Mouse (Mus musculus): Measurements from ENCODE around the gene Slc9a5.

The Slc9a5 gene

DNA sequence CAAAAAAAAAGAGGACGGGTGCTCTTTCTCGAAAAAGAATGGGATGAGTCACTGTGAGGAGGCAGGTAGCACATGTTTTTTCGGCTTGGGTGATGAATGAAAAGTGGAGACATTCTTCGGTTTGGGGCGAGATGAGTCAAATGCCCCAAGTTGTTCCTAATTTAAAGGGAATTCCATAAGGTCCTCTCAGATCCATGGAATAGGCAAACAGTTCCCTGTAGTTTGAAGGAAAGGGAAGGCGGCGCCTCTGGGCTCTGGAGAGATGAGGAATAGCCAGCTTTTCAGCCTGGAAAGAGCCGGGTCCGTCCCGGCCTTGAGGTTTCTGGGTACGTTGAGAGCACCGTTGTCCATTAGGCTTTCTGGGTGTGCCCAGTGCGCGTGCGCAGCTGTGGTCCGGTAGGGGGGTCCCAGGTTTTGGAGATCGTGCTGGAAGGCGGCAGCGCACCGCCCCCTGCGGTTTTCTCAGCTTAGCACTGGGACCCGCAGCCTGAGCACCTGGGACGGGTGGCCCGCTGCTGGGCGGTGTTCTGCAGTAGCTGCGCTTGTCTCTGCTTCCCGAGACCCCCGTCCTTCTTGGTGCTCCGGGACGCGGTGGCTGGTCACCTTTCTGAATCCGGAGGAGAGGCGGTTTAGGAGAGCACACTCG, at the start of gene Slc9a5:
Gene Slc9a5, plus strand, starts transcription at position 394 of the 646 bp plus-strand sequence.
- peak; percentile 77 for DNase-seq

DNA sequence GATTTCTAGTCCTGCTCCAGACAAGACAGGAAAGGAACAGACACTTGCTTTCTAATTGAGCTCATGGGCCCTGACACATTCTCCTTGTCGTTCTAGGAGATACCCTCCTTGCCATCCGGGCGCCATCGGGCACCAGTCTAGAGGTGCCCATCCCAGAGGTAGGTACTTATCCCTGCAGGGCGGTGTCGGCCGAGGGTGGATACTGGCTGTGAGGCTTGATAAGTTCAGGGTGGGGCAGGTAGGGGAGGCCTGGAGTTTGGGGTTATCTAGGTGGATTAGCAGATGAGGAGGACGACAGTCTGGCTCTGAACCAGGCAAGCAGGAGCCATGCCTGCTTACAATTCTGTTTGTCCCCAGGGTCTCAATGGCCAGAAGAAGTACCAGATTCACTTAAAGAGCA, 48.7 kb upstream of the Slc9a5 start:
- no peak for DNase-seq

DNA sequence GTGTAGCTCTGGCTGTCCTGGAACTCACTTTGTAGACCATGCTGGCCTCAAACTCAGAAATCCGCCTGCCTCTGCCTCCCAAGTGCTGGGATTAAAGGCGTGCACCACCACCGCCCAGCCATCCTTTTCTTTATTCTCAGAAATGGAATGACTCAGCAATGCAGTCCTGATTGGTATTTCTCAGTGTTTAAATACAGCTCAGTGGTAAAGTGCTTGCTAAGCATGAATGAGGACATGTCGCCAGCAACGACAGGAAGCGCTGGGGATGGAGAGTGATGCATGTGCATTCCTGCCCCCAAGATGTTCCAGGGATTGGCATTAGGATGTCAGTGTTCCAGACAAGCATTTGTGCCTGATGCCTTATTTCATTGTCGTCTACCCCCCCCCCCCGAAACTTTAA, 45.2 kb upstream of the Slc9a5 start:
- DNase-seq: no peak

DNA sequence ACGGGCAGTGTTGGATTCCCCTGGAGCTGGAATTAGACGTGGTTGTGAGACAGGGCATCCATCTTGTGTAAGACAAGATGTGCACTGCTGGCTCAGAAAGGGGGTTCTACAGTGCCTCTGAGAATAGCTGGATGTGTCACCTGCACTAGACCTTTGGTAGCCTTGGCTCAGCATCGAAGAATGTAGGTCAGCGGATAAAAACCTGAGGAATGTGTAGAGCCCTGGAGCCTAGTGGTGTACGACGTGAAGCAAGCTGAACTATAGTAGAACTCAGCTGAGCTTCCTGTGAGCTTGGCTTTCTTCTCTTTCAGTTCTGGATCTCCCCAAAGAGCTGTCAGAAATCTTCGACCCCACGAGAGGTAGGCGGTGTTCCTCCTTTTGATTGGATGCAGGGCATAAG, 44.8 kb upstream of the Slc9a5 start:
- DNase-seq: no peak

DNA sequence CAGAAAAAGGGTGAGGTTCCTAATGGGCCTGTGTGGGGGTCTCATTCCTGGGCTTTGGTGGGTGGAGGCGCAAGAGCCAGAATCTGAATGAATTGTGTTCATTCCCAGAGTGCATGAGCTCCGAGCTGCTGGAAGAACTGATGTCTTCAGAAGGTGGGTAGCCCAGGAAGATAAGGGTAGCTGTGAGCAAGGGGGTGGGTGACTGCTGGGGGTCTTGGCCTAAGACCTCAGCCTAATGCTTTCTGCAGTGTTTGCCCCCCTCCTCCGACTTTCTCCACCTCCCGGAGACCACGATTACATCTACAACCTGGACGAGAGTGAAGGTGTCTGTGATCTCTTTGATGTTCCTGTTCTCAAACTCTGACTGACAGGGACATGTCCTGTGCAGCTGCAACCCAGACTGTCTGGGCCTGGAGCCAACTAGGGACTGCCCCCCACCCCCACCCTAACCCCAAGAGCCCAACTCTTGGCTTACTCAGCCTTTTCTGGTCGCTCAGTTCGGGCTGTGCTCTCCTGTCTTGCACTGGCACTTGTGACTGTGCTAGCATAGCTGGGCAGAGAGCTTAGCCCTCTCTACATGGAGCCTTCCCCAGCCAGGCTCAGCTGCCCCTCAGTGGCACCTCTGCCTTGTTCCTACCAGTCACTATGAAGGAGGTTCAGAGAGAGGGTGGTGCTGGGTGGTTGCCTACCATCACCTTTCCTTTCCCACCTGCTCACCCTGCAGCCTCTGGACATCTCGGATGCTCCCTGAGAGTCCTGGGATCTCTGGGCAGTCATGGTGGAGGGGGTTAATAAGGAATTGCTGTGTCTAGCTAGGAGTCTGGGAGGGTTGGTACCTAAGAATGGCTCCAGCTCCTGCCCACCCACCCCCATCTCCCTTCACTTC, 44.1 kb upstream of the Slc9a5 start:
- DNase-seq: no peak

DNA sequence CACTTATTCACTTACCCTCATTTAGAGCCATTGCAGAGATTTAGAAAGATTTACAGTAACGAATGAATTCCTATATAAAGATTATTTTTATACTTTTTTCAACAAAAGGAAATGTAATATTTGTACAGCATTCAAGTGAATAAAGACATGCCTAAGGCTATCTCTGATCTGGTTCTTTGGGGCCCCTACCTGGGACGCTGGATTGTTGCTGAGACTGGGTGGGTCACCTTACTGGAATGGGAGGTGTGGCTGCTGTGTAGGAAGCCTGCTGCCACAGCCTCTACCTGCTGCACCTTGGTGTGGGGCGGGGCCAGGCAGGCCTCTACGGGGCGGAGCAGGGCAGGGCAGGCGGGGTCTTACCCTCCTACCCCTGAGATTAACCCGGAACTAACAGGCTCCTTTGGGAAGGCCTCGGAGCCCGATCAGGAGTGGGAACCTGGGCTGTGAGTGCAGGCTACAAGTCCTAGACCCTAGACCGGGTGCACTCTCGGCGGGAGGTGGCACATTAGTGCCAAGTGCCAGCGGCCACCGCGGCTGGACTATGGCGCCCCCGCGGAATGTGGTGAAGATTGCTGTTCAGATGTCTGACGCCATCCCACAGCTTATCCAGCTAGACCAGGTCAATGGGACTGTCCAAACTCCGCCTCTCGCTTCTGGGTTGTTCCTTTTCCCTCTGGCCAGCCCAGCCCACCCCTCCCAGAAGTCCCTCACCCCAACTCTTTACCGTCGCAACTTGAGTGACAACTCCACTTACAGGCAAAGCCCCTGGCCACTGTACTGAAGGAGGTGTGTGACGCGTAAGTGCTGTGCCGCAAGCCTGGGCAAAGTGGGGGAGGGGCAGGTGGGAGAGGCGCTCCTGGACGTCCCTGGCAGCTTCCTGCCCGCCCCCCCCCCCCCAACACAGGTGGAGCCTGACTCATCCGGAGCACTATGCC, 43.2 kb upstream of the Slc9a5 start, which contains the start of gene Elmo3:
Gene Elmo3, plus strand, starts transcription at position 391 of the 935 bp plus-strand sequence.
- peak; percentile 79 for DNase-seq

DNA sequence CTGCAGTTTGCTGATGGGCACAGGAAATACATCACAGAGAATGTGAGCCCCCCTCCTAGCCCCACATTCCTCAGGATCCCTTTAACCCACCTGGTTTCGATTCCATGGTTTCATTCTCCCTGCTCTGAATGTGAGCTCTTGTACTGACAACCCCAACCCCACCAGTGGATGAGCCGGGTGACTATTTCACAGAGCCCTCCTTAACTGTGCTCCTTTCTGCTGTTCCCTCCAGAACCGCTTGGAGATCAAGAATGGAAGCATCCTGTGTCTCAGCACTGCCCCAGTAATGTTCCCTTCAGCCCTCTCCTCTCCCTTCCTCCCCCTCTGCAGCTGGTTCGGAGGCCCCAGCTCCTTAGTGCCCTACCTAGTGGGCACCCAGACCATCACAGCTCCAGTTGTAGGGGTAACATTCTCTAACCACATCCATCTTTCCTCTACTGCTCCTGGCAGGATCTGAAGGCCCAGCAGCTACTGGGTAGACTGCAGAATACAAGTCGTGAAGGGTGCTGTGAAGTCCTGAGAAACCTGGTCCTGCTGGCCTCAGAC, 42.4 kb upstream of the Slc9a5 start:
- no peak for DNase-seq

DNA sequence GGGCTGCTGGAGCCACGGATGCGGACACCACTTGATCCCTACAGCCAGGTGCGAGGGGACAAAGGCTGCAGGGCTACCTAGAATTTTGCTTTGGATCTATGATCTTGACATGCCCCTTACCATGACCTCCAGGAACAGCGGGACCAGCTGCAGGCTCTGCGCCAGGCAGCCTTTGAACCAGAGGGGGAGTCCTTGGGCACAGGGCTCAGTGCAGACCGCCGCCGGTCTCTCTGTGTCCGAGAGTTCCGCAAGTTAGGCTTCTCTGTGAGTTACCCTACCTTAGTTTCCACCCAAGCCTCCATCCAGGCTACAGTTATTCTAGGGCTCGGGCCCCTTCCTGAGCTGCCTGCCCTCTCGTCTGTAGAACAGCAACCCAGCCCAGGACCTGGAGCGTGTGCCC, 41.0 kb upstream of the Slc9a5 start:
- no peak for DNase-seq

DNA sequence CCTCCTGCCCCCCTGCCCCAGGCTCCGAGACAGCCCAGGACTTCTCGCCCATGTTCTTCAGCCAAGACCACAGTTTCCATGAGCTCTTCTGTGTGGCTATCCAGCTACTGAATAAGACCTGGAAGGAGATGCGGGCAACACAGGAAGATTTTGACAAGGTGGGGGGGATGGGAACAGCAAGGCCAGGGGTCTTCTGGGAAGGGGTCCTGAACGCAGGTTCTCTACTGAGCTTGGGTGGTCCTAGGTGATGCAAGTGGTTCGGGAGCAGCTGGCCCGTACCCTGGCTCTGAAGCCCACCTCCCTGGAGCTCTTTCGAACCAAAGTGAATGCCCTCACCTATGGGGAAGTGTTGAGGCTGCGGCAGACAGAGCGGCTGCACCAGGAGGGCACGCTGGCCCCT, 40.2 kb upstream of the Slc9a5 start:
- no peak for DNase-seq

DNA sequence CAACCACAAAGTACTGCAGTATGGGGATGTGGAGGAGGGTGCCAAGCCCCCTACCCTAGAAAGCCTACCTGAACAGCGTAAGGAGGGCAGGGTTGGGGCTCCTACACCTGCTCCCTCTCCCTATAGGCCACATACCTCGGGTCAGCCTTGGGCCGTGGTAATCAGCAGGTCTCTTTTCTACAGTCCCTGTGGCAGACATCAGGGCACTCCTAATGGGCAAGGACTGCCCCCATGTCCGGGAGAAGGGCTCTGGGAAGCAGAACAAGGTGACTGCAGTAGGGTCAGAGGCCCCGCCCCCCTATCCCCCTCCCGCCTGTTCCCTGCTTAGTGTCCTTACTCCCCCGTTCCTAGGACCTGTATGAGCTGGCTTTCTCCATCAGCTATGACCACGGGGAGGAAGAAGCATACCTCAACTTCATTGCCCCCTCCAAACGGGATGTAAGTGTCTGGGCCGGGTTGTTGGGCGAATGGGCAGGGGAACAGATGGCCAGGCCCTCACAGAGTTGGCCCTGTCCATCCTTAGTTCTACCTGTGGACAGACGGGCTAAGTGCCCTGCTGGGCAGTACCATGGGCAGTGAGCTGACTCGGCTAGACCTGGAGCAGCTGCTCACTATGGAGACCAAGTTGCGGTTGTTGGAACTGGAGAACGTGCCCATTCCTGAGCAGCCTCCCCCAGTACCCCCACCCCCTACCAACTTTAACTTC, 39.3 kb upstream of the Slc9a5 start:
- DNase-seq: no peak

DNA sequence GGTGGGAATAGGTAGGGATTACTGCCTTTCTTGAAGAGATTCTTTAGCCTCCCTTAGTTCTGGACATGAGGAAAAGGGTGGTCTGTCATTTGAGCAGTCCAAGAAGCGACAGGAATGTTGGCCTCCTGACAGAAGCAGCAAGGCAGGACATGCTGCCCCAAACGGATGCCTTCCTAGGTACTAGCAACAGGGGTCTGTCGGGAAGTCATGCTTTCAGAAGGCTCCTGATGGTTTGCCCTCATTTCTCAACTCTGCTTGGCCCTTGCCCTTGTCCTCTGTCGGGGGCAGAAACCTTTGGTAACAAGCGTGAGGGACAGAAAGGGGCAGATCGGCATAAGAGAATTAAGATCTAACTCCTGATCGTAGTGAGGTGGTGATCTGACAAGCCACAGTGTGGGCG, 38.5 kb upstream of the Slc9a5 start:
- no peak for DNase-seq

DNA sequence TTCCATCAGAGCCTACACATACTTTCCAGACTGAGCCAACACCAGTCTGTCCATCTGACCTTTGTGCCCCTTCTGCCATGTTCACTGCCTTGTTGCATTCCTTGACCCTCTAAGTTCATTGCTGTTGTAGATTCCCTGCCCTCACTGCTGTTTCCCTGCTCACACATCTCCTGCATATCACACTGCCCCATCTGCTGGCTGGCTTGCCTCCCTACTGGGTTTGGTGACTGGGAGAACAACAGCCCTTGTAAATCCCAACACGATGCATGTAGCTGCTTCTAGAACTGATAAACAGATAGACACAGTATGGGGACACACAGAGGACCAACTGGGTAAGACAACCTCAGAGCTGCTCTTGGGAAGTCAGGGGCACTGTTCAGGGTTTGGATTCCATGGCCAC, 36.9 kb upstream of the Slc9a5 start:
- DNase-seq: no peak

DNA sequence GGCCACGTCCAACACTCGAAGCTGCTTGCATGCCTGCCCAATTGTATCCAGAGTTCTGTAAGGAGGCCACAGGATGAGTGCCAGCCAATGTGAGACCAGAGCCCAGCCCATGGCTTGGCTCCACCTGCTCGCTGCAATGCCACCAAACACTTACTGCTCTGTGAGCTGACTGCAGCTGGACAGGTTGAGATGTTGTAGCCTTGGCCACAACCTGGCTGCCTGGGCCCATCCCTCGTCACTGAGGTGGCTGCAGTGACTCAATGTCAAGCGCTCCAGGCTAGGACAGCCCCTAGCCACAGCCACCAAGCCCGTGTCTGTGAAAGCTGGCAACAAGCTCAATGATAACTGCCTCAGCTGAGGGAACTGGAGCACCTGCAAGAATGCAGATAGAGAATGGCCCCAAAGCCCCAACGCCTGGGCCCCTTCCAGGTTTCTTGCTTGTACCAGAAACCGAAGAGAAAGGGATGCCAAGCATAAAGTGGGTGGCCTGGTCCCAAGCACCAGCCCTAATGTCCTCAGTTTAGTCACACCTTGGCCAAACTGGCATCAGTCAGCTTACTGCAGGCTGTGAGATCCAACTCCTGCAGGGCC, 35.7 kb upstream of the Slc9a5 start:
- no peak for DNase-seq

DNA sequence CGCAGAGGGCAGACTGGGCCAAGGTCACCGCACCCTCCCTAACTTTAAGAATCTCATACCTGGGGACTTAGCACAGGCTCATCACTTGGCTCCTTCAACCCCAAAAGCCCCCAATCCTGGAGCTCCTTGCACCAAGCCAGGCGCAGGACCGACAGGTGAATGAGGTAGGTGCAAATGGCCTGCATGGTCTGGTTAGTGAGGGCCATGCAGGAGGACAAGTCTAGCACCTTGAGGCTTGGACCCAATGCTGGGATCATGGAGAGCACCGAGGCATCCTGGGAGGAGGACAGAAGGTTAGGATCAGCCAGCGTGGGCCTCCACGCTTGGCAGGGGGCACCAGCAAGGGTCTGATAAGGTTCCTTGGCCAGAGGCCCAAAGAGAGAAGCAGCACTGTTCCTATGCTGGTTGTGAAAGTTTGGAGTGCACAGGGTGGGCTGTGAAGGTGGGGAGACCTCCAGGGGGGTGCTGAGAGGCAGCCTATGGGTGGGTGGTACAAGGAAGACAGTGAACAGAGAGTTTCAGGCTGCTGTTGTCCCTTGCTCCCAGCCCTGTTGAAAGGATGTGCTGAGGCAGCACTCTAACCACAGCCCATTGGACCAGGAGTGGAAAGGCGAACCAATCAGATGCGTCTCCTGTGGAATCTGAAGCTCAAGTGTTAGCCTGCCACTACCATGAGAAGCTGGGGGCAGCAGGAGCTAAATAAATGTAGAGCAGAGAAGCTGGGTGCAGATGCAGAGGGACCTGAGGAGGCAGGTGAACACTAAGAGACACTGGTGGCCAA, 34.8 kb upstream of the Slc9a5 start:
- no peak for DNase-seq

DNA sequence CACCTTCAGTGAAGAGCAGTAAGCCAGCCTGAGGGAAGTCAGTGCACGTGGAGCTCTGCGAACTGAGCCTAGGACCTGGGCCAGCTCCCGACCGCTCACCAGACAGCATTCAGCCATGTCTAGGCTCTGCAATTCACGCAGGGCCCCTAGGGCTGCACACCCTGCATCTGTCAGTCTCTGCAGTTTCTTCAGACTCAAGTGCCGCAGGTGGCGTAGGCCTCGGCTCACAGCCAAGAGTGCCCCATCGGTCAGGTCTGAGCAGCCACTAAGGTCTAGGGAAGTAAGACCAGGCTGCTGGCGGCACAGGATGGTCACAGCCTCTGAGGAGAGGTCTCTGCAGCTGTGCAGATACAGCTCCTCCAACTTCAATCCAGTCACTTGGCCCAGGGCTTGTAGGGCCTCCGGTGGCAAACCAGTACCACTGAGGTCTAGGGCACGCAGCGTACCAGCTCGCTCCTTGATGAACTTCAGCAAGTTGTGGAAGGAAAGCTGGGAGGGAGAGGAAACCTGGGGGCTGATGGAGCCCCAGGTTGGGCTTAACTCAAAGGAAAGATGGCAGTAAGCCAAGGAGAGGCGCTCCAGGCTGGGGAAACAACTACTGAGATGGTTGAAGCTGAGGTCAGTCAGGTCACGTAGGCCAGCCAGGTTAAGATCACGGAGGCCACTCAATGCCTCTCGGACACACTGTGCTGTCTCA, 33.4 kb upstream of the Slc9a5 start:
- no peak for DNase-seq

DNA sequence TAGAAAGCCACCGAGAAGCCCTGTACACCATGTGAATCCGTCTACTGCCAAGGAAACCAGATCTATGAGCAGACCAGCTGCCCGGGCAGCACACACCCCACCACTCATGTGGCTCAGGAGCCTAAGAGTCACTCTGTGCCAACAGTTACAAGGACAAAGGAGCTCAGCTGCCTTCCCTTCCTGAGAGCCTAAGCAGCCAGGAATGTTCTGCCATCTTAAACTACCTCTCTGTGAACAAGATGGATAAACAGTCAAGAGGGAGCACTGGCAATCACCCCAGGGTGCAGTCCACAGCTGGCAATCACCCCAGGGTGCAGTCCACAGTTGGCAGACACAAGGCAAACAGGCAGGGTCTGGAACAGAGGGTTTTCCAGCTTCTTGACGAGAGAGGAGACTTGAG, 30.7 kb upstream of the Slc9a5 start:
- no peak for DNase-seq

DNA sequence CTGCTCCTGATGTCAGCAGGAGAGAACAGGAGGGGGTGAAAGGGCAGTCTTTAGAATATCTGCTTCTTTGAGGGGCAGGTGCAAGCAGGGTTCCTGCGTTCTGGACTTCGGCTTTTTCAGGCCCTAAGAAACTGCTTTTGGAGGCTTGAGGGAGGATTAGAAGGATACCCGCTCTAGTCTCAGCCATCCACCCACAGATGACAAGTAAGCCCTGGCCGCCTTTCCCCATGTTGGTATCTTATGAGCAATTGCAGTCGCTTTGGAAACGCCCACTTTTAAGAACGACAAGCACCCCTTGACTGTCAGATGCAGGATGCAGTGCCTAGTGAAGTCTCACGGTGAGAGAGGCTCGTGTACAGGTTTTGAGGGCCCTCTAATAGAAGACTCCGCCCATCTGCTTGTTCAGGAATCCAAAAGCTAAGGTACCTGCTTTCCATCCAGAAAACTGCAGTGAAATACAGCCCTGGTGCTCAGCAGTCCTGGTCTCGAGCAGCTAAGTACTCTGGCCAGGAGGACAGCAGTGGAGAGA, 29.9 kb upstream of the Slc9a5 start:
- no peak for DNase-seq

DNA sequence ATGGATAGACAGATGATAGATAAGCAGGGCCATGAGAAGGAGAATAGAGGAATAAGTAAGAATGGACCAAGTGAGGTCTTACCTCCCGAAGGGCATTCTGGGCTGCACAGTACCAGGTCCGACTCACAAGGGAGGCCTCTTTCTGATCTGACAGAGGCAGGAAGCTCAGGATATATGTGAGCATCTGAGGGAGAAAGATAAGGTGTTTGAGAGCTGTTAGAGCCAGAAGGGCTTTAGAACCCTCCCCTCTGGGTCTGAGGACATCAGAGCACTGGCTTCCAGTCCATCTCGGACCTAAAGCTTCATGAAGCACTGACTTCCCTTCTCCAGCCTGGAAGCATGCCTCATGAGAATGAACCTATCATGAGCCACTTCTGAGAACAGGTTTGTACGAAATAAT, 25.5 kb upstream of the Slc9a5 start:
- no peak for DNase-seq

DNA sequence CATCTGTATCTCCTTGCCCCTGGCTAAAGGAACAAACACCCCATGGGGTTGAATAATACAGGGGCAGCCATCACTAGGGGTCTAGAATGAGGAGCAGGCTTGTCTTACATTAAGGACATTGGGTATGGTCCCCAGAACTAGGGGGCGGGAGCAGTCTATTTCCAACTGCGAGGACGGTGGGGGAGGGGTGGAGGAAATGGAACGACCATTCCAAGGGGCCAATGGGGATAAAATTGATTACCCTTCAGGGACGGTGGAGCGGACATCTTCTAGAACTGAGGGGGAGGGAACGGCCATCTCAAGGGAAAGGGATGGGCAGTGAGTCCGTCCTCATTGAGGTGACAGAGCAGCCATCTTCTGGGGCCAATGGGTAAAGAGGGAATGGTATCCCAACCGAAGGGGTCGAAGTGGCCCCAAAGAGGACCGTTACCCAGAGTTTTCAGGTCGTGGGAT, 23.0 kb upstream of the Slc9a5 start:
- DNase-seq: peak; percentile 47

DNA sequence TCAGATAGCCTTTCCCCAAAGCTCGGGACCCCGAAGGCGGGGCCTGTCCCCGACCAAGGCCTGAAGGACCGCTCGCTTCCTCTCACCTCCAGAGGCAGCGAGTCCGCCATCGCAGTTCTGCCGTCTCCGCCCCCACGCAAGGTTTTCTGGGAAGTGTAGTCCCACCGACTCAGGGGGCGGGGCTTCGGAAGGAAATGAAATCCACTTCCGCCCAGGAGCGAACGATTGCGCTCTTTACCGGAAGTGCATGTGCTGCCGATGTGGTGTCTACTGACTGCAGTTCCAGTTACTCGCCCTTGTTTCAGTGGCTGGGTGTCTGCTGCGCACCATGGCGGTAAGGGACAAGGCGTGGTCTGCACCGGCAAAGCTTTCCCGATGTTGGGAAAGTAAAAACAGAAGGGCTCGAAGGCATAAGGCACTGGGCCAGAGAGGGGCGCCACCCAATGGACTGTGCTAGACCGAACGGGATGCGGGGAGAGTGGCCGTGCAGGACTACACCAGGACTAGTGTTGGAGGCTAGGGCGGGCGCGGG, 22.4 kb upstream of the Slc9a5 start, which contains the start of the genes Lrrc29 and Tmem208:
Gene Lrrc29, minus strand, starts transcription at position 138 of the 532 bp plus-strand sequence.
Gene Tmem208, plus strand, starts transcription at position 214 of the 532 bp plus-strand sequence.
- DNase-seq: peak; percentile 99

Data from thymus, postnatal 14 days (tissue).